7 mouse cellular contexts compared by ENCODE assay signal in genomic region chr5:139730712-139731486, GRCm38 (mm10). TPM values are rescaled to one million over a fixed set of nuclear protein-coding genes. Genes with fewer than 3 reads are reported as not detected.
A peak's percentile ranks its signal among the peaks of the same experiment; 100 is the strongest.
DNase-seq lines count a peak whose midpoint lies in the region; ATAC-seq lines count a peak whose summit lies in the region.

No protein-coding gene starts in this region.

- peaks cover 45% of the 10 kb centered on the region for H3K4me1 ChIP-seq in lung, embryonic 15.5 days
- peaks cover 56% of the 10 kb centered on the region for H3K4me1 ChIP-seq in hindbrain, embryonic 10.5 days (replicated peaks)
- peaks cover 67% of the 10 kb centered on the region for H3K4me1 ChIP-seq in liver, embryonic 11.5 days (replicated peaks; ENCODE audit: control insufficient read depth, insufficient read depth, low read length)

- H3K9me3 ChIP-seq in lung, embryonic 15.5 days: no peaks in the 10 kb centered on the region
- no peaks in the 10 kb centered on the region for H3K9me3 ChIP-seq in hindbrain, embryonic 10.5 days
- no peaks in the 10 kb centered on the region for H3K9me3 ChIP-seq in liver, embryonic 11.5 days (ENCODE audit: control insufficient read depth, low read length)

- H3K9ac ChIP-seq in lung, embryonic 15.5 days: no peak overlapping the region
- H3K9ac ChIP-seq in liver, embryonic 11.5 days (ENCODE audit: low read depth, low read length): peak overlapping the region; percentile 28; the same call in 1 of the 2 replicates

- H3K27me3 ChIP-seq in lung, embryonic 15.5 days: no peaks in the 10 kb centered on the region
- H3K27me3 ChIP-seq in hindbrain, embryonic 10.5 days (ENCODE audit: insufficient read depth, poor library complexity, severe bottlenecking): peaks cover 35% of the 10 kb centered on the region
- no peaks in the 10 kb centered on the region for H3K27me3 ChIP-seq in liver, embryonic 11.5 days (replicated peaks; ENCODE audit: control insufficient read depth, insufficient read depth, low read length)

- WGBS in lung, embryonic 15.5 days: 44% methylated on average over 8 of the region's 8 CpGs
- 55% methylated on average over 8 of the region's 8 CpGs for WGBS in hindbrain, embryonic 10.5 days
- 64% methylated on average over 8 of the region's 8 CpGs for WGBS in liver, embryonic 11.5 days

- ATAC-seq in lung, embryonic 15.5 days (ENCODE audit: borderline replicate concordance, extremely low read depth, low FRiP score, low TSS enrichment): no peak
- ATAC-seq in liver, embryonic 11.5 days (replicated peaks; ENCODE audit: low FRiP score): no peak

- no peaks in the 10 kb centered on the region for H3K36me3 ChIP-seq in lung, embryonic 15.5 days
- H3K36me3 ChIP-seq in hindbrain, embryonic 10.5 days: no peaks in the 10 kb centered on the region
- H3K36me3 ChIP-seq in liver, embryonic 11.5 days (ENCODE audit: control insufficient read depth, insufficient read depth, low read length): no peaks in the 10 kb centered on the region

- peak overlapping the region; percentile 44; the same call in 1 of the 2 replicates for H3K27ac ChIP-seq in lung, embryonic 15.5 days
- H3K27ac ChIP-seq in hindbrain, embryonic 10.5 days: peak overlapping the region; percentile 76
- H3K27ac ChIP-seq in liver, embryonic 11.5 days (ENCODE audit: low read depth, low read length): peak overlapping the region; percentile 20

- no peak overlapping the region for H3K4me3 ChIP-seq in lung, embryonic 15.5 days
- H3K4me3 ChIP-seq in hindbrain, embryonic 10.5 days: no peak overlapping the region
- no peak overlapping the region for H3K4me3 ChIP-seq in liver, embryonic 11.5 days (ENCODE audit: low read depth, low read length)

- DNase-seq in lung, postnatal 25 days (ENCODE audit: low spot score): no peak
- DNase-seq in embryo, embryonic 10 days (ENCODE audit: low spot score): peak; percentile 64
- no peak for DNase-seq in hindbrain, embryonic 10.5 days (ENCODE audit: low spot score)
- no peak for DNase-seq in liver, embryonic 11.5 days (ENCODE audit: low spot score)
- no peak for DNase-seq in adrenal gland, adult 8-10 months
- DNase-seq in frontal cortex, postnatal 25 days (ENCODE audit: low spot score in 2 of 2): no peak

- H3K4me2 ChIP-seq in lung, embryonic 15.5 days: no peak overlapping the region
- H3K4me2 ChIP-seq in liver, embryonic 11.5 days: peak overlapping the region; percentile 26

RNA-seq across cellular contexts. Expression of gene Micall2, which starts 5.2 kb away (rescaled TPM):
- 3.4 and 3.5 TPM in 2 replicates for polyA plus RNA-seq in lung, embryonic 15.5 days (2015; fragmentation: Nextera tagmentation; extraction: Ambion mirVana)
- 6.9 and 10.2 TPM in 2 replicates for polyA plus RNA-seq in hindbrain, embryonic 10.5 days (2016; fragmentation: Nextera tagmentation; extraction: Ambion mirVana)
- 17.1 and 18.5 TPM in 2 replicates for polyA plus RNA-seq in liver, embryonic 11.5 days (2014; fragmentation: Nextera tagmentation; extraction: Ambion mirVana)
- 10 to 100 TPM in 2 of 4 experiments, 1 to 10 TPM in 2; 7.6 to 28.1 (median 12.6) TPM for total RNA-seq in adrenal gland, adult 8-10 months (2022)

RNA-seq across cellular contexts. Expression of gene Ints1, which starts 44.6 kb away (rescaled TPM):
- 22.8 and 24.7 TPM in 2 replicates for polyA plus RNA-seq in lung, embryonic 15.5 days (2015; fragmentation: Nextera tagmentation; extraction: Ambion mirVana)
- 34.8 and 39.0 TPM in 2 replicates for polyA plus RNA-seq in hindbrain, embryonic 10.5 days (2016; fragmentation: Nextera tagmentation; extraction: Ambion mirVana)
- 34.9 TPM in 2 replicates for polyA plus RNA-seq in liver, embryonic 11.5 days (2014; fragmentation: Nextera tagmentation; extraction: Ambion mirVana)
- 10 to 100 TPM; 59.3 to 74.4 (median 65.0) TPM for total RNA-seq in adrenal gland, adult 8-10 months (2022)

Comparison
In these comparisons a context has a peak if more than half of its experiments do, and no peak if none do; other contexts are left out.
1. H3K27ac ChIP-seq: peak in every context shown above with its lines; median percentile 76 in hindbrain, embryonic 10.5 days; 44 in lung, embryonic 15.5 days; 20 in liver, embryonic 11.5 days.